Mouse (Mus musculus): ENCODE results near the gene Gramd4. TPM values are rescaled to one million over a fixed set of nuclear protein-coding genes. Genes with fewer than 3 reads are reported as not detected.

The Gramd4 gene
- 25.4 and 29.6 TPM in 2 replicates for polyA plus RNA-seq (2012; rRNA removed)

- WGBS: 21% methylated on average over 6 of the region's 6 CpGs
- no peak for DNase-seq (ENCODE audit: low read depth, low spot score)
These were observed at the start of gene Gramd4 for GRCm38 (mm10) chr15:86057413-86057812. Gene Gramd4 (plus strand): TSS chr15:86057695.

DNA sequence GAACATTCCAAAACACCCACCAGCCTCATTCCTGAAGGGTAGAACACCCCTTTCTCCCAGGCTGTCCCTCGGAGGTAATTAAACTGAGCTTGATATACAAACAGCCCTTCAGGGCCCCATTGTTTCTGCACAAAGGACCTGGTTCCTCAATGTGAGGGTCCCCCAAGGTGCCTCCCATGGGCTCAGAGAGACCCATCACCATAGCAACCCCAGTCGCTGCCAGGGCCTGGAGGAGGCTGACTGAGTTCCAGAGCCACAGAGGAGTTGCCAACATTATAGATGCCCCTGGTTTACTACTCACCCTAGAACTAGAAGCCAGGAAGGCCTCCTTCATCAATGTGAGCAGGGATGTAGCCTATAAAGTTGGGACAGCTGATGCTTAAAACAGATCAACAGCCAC is 44.4 kb upstream of the Gramd4 start:
- DNase-seq (ENCODE audit: low read depth, low spot score): no peak
- 77% methylated on average over 2 of the region's 2 CpGs for WGBS

GRCm38 (mm10) chr15:86013656-86014055 is 43.8 kb upstream of the Gramd4 start:
- no peak for DNase-seq (ENCODE audit: low read depth, low spot score)
- 70% methylated on average over 10 of the region's 10 CpGs for WGBS

DNA sequence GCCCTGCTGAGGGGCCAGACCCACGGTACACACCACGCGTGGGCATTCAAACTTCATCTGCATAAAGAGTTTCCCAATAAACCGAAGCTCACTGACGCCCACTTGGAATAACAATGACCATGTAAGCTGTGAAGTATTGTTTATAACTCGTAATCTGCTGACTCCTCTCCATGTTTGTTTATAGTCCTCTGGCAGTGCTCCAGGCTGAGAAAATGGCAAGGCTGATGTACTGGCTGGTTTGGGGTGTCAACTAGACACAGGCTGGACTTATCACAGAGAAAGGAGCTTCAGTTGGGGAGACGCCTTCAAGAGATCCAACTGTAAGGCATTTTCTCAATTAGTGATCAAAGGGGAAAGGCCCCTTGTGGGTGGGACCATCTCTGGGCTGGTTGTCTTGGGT is 42.5 kb upstream of the Gramd4 start:
- DNase-seq (ENCODE audit: low read depth, low spot score): no peak
- 67% methylated on average over 7 of the region's 7 CpGs for WGBS

DNA sequence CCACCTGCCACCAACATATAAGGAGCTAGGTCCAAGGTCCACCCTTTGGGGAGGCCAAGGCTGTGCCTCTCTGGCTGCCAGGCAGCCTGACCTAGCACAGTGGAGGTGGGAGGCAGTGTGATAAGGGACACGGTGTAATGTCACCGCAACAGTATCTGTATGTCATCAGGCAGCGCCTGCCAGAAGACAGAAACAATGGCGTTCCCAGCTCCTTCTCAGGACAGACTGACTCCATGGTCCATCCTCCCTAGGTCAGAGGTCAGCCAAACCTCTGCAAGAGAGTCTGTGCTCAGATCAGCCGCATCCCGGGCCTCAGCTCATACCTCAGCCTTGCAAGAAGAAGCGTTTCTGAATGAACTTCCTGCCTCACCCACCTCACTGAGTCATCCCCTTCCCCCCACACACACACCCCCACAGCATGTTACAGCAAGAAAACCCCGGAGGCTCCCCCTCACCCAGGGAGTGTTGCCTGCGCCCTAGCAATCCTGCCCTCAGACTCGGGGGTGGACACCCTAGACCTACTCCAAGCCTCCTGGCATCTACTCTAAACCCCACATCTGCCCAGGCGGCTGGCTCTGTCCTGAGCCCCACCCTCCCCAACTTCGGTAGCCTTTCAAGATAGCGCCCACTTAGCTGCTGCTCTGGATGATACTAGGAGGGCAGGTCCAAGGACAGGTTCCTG is 41.5 kb upstream of the Gramd4 start:
- 56% methylated on average over 13 of the region's 13 CpGs for WGBS
- no peak for DNase-seq (ENCODE audit: low read depth, low spot score)

DNA sequence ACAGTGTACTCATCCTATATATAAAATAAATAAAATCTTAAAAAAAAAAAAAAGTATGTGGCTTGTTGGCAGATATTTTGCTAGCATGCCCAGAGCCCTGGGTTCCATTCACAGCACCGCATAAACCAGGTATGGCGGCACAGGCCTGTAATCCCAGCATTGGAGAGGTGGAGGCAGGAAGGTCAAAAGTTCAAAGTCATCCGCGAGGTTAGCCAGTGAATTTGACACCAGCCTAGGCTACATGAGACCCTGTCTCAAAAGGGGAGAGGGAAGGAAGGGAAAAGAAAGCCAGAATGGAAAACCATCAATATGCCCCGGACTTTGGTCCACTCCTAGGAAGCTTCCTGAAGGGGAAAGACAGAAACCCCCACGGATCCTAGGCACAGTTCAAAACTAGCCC is 40.2 kb upstream of the Gramd4 start:
- WGBS: 90% methylated on average over 6 of the region's 6 CpGs
- no peak for DNase-seq (ENCODE audit: low read depth, low spot score)

GRCm38 (mm10) chr15:86018753-86019512 is 38.6 kb upstream of the Gramd4 start:
- no peak for DNase-seq (ENCODE audit: low read depth, low spot score)
- WGBS: 97% methylated on average over 5 of the region's 5 CpGs

DNA sequence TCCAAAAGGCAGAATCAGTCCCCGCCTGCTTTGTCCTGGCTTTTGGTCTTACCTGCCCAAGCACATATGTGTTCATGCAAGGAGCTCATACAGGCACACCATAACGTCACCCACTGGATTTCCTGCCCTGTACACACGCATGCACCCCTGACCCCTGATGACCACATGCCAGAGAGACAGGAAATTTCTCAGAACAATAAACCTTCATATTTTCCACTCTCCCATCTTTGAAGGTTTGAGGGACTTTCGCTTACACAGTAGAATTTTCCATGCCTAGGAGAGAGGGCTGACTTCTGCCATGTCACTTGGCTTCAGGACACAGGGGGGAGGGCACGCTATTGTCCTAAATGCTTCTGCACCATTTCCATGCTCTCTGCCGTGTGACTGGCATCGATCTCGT is 37.5 kb upstream of the Gramd4 start:
- 88% methylated on average over 8 of the region's 8 CpGs for WGBS
- DNase-seq (ENCODE audit: low read depth, low spot score): no peak

GRCm38 (mm10) chr15:86021301-86021700 is 36.2 kb upstream of the Gramd4 start:
- WGBS: 26% methylated on average over 9 of the region's 9 CpGs
- DNase-seq (ENCODE audit: low read depth, low spot score): no peak

DNA sequence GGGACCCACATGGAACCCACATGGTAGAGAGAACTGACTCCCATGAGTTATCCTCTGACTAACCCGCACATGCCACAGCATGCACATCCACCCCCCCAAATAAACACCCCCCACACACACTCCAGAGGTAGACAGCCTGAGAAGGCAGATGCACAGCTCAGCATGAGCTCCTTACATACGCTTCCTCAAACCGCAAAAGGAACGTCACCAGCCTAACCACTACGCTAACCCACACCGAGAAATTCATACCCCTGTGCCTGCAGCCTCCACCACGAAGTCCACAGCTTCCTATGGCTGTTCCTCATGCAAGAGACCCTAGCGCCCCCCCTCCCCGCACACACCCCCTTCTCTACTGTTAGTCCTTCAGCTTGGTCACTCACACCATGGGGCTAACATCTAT is 35.5 kb upstream of the Gramd4 start:
- 79% methylated on average over 9 of the region's 9 CpGs for WGBS
- DNase-seq (ENCODE audit: low read depth, low spot score): no peak

DNA sequence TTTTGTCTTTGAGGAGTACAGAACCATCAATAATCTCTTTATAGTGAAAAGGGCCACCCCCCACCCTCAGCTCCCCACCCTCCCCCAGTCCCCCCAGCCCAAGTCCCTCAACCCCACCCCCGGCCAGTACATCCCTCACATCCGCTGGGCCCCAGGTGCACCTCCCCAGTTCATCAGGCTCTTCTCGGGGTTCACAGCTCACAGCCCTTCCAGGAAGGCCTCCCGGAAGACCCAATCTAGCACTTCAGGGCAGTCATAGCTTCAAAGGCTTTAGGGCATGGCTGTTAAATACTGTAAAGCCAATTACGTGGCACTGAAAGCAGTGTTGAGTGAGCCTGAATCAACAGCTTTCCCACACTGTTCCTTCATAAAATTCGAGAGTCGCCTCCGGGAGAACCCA is 29.6 kb upstream of the Gramd4 start:
- no peak for DNase-seq (ENCODE audit: low read depth, low spot score)
- 28% methylated on average over 8 of the region's 8 CpGs for WGBS

- no peak for DNase-seq (ENCODE audit: low read depth, low spot score)
- 56% methylated on average over 14 of the region's 14 CpGs for WGBS
These were observed 27.5 kb upstream of the Gramd4 start for GRCm38 (mm10) chr15:86029981-86030380.

DNA sequence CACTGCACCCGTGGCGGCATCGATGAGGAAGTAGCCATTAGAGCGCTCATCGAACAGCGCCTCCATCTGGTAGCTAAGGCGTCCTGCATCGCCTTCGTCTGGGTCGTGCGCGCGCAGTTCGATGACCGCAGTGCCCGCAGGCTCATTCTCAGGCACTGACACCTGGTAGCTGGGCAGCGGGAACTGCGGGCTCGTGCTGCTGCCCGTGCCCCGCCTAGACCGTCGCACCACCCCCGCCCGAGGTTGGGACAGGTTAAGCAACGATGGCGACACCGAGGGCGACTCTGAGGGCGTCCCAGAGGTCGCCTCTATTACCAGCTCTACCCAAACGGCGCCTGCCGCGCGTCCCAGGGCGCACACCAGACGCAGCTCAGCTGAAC is 24.7 kb upstream of the Gramd4 start:
- 2% methylated on average over 38 of the region's 38 CpGs for WGBS
- no peak for DNase-seq (ENCODE audit: low read depth, low spot score)

DNA sequence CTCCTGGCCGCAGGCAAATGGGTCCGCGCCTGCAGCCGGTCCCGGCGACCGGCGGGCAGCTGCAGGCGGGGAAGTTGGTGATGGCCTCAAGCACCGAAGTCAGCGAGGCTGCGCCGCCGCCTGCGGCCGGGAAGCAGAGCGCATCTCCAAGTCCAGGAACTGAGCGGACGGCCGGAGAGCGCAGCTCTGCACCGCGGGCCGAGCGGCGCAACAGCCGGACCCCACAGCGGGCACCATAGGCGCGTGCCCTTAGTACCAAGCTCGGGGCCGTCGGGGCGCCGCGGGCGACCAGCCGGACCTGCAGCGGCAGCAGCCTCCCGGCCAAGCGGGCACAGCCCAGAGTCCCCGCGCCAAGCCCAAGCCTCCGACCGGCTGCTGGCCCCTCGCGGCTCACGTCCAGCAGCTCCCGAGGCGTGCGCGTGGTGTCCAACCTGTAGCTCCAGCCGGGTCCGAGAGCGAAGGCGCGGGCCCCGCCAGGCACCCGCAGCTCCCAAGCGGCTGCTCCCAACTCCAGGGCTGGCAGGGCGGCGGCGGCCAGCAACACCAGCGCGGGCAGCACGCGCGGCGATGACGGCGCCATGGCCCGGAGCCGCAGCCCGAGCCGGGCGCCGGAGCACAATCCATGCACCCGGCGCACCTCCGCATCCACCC is 24.2 kb upstream of the Gramd4 start, which contains the start of gene Celsr1:
Gene Celsr1 (minus strand): TSS at position 587 of the 651 bp plus-strand sequence.
- under 1% methylated on average over 80 of the region's 80 CpGs for WGBS
- DNase-seq (ENCODE audit: low read depth, low spot score): no peak

DNA sequence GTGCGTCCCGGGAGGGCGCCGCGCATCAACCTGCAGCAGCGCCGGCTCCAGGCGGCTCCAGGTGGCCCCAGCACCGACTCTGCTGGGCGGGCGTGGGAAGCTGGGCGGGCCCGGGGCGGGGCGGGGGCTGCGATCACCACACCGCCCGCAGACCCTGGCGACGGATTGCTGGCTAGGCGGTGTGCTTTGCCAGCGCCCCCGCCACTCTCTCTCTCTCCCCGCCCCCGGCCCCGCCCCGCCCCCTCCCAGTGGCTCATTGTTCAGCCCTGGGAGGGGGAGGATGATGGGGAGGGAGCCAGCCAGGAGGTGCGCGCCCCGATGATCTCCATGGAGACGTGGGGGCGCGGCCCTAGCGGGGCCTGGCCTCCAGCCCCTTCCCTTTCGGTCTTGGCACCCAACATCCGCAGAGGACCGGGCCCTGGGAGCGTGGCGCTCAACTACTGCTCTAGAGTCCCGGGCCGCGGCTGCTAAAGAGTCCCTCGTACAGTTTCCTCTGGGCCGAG is 23.4 kb upstream of the Gramd4 start:
- no peak for DNase-seq (ENCODE audit: low read depth, low spot score)

DNA sequence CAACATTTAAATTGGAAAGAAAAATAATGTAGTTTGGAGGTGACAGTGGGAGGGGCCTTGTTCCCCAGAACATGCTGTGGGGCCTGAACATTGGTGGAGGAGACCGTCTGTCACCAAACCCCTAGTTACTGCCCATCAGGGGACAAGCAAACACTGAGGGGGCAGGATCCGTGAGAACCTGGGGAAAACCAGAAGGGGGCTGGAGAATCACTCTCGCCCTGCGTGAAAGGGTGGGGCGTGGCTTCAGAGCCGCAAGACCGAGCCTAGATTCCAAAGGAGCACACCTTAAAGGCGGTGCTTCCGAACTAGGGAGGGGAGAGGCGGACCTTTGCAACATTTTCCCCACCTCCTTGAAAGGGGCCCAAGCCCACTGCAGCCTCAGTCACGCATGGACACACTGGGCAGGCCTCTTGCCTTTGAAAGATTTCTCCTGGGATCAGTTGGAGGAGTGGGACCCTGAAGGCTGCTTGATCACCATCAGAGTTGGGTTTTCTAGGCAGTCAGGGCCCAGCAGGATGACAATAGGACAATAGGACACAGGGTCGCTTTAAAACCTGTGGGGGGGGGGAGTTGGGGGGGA is 22.6 kb upstream of the Gramd4 start:
- no peak for DNase-seq (ENCODE audit: low read depth, low spot score)
- WGBS: 9% methylated on average over 12 of the region's 12 CpGs

More for the DNA sequence above, 23.4 kb upstream of the Gramd4 start:
- WGBS: under 1% methylated on average over 44 of the region's 44 CpGs

- 28% methylated on average over 3 of the region's 3 CpGs for WGBS
- no peak for DNase-seq (ENCODE audit: low read depth, low spot score)
These were observed 21.6 kb upstream of the Gramd4 start for GRCm38 (mm10) chr15:86035913-86036312.

- DNase-seq (ENCODE audit: low read depth, low spot score): no peak
- WGBS: 2% methylated on average over 2 of the region's 2 CpGs
These were observed 18.7 kb upstream of the Gramd4 start for GRCm38 (mm10) chr15:86038802-86039201.

GRCm38 (mm10) chr15:86041421-86041820 is 16.1 kb upstream of the Gramd4 start:
- DNase-seq (ENCODE audit: low read depth, low spot score): no peak
- 95% methylated on average over 5 of the region's 5 CpGs for WGBS

DNA sequence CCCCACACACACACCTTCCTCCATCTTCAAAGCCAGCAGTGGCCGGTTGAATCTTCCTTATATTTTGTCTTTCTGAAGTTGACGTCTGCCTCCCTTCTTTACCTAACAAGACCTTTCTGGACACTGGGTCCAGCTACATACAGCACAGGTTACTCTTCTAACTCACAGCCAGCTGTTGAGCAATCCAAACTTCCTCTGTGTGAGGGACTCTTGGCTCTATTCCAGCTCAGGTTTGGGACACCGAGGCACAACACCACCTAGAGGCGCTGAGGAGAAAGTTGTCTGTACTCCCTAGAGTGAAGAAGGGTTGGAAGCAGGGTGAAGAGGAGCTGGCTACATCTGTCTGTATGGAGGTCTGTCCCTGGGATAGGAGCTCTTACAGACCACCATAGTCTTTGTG is 15.1 kb upstream of the Gramd4 start:
- DNase-seq (ENCODE audit: low read depth, low spot score): no peak
- WGBS: 19% methylated on average over 4 of the region's 4 CpGs

Measured in large intestine, adult 2 months (tissue).